Mouse (Mus musculus): ENCODE measurements at regions not wholly inside any gene's neighbourhood (a gene's known extent, or its start where the extent isn't known, plus 50 kb on each side); places are given as distances from the start of the nearest gene placed in this dataset.

GRCm38 (mm10) chrX:35791273-35791672, 97.4 kb upstream of the Dock11 start:
- no peak for DNase-seq (ENCODE audit: low read depth, low spot score)

- DNase-seq (ENCODE audit: low read depth, low spot score), result peak; percentile 71
These were observed 75.4 kb upstream of the Dock11 start for GRCm38 (mm10) chrX:35813206-35813605.

DNA sequence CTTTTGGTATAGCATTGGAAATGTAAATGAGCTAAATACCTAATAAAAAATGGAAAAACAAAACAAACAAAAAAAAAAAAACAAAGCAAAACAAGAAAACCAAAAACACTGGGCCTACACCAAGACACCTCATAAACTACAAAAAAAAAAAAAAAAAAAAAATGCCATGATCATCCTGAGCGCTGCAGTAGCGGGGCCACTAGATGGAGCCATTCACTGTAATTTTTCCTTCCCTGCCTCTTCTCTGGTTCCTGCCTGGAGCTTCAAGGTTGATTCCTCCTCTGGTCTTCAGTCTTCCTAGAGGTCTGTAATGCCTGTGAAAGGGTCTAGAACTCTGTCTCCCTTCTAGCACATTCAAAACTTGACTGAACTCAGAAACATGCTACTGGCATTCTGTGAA, 54.2 kb upstream of the Dock11 start:
- peak; percentile 55 for DNase-seq (ENCODE audit: low read depth, low spot score)

DNA sequence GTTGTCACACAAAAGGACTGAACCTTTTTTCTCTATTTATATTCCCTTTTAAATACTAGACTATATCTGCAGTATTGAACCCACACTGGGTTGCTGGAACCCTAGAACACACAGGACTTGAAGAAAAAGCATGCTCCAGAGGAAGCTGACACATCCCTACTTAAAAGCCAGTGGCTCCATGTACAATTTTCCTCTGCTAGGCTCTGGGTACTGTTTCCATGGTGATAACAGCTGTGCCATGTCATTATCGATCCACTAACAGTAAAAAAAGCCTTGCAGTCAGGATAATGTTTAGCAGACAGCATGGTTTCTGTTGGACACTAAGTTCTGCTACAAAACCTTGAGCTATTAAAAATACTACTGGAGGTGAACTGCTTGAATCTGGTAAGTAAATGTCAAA, 50.6 kb upstream of the Dock11 start:
- no peak for DNase-seq (ENCODE audit: low read depth, low spot score)

Measured in 3T3-L1 (cell line).